27 mouse cellular contexts compared by ENCODE assay signal in genomic region chr16:67989671-67990070, GRCm38 (mm10).
"Had no signal": no experiment of that assay in that cellular context is flagged by ENCODE, and none has a peak within 500 bp of the region (broad histone marks: within the 10 kb centered on the region; RNA-seq: fewer than 3 reads in every experiment).

No protein-coding gene starts in this region.

- H3K36me3 ChIP-seq: heart, embryonic 12.5 days; hindbrain, embryonic 10.5 days; hindbrain, embryonic 12.5 days; intestine, embryonic 15.5 days; limb, embryonic 10.5 days; limb, embryonic 12.5 days; liver, embryonic 13.5 days had no signal

- DNase-seq: gastrocnemius, adult 2 months; gastrocnemius, postnatal 10 days; gastrocnemius, postnatal 25 days; heart, adult 2 months; heart, postnatal 10 days; heart, postnatal 4 days; kidney, adult 18-20 months; kidney, adult 8-10 months; kidney, postnatal 10 days; kidney, postnatal 25 days; kidney, postnatal 4 days; layer of hippocampus, adult 9-11 months; liver; liver, embryonic 13.5 days had no signal

- H3K4me3 ChIP-seq: gastrocnemius, adult 2 months; heart, adult 2 months; heart, embryonic 12.5 days; hindbrain, embryonic 10.5 days; hindbrain, embryonic 12.5 days; intestine, embryonic 15.5 days; layer of hippocampus, adult 2 months; left cerebral cortex, adult 2 months; limb, embryonic 10.5 days; limb, embryonic 12.5 days; liver, embryonic 13.5 days had no signal

- H3K4me2 ChIP-seq: heart, embryonic 12.5 days; hindbrain, embryonic 12.5 days; hindbrain, embryonic 14.5 days; intestine, embryonic 15.5 days; limb, embryonic 12.5 days; liver, embryonic 11.5 days; liver, embryonic 13.5 days had no signal

- H3K4me1 ChIP-seq: heart, embryonic 12.5 days; hindbrain, embryonic 10.5 days; hindbrain, embryonic 12.5 days; intestine, embryonic 15.5 days; limb, embryonic 10.5 days; limb, embryonic 12.5 days; liver, embryonic 13.5 days had no signal

- ATAC-seq: hindbrain, embryonic 16.5 days; inflammation-experienced regulatory T-cells, adult 6 months; intestine, embryonic 15.5 days; intestine, postnatal 0 days had no signal

- H3K9ac ChIP-seq: heart, embryonic 12.5 days; hindbrain, embryonic 12.5 days; hindbrain, embryonic 14.5 days; intestine, embryonic 15.5 days; limb, embryonic 12.5 days; liver, embryonic 13.5 days had no signal

- H3K27me3 ChIP-seq: heart, embryonic 12.5 days; hindbrain, embryonic 12.5 days; intestine, embryonic 15.5 days; limb, embryonic 12.5 days; liver, embryonic 13.5 days had no signal

- H3K9me3 ChIP-seq: heart, embryonic 12.5 days; hindbrain, embryonic 10.5 days; hindbrain, embryonic 12.5 days; intestine, embryonic 15.5 days; limb, embryonic 10.5 days; limb, embryonic 12.5 days; liver, embryonic 13.5 days had no signal

- H3K27ac ChIP-seq: gastrocnemius, adult 2 months; heart, adult 2 months; hindbrain, embryonic 10.5 days; hindbrain, embryonic 12.5 days; hindbrain, embryonic 14.5 days; intestine, embryonic 15.5 days; layer of hippocampus, adult 2 months; left cerebral cortex, adult 2 months; limb, embryonic 10.5 days; limb, embryonic 12.5 days; liver, embryonic 13.5 days had no signal
